Mouse (Mus musculus): Measurements from ENCODE around the gene Copg1. TPM values are rescaled to one million over a fixed set of nuclear protein-coding genes. Genes with fewer than 3 reads are reported as not detected.

Copg1 gene
- polyA plus RNA-seq, 1 experiment, result 21.5 TPM

DNA sequence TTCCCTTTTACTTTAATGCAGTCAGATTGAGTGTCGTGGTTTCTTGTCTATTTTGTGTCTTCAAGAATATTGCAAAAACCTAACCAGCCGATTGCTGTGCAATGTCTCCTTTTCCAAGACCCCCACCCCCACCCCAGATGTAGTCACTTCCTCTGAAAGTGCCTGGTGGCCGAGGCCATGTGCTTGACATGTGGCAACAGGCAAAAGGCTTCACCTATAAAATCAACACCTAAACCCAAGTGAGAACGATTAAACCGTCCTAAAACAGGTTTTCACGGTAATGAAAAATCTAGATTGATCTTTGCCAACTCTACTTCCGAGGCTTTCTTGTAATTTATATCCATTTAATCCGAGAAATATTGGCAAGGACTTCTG, 37.8 kb upstream of the Copg1 start:
- H3K27ac ChIP-seq (ENCODE audit: control insufficient read depth, insufficient read depth, low read depth, low read length), result peak overlapping the region; percentile 100
- H3K36me3 ChIP-seq (ENCODE audit: control insufficient read depth, insufficient read depth, low read length), result no peaks in the 10 kb centered on the region
- H3K4me1 ChIP-seq (ENCODE audit: control insufficient read depth, insufficient read depth, low read length), result peaks cover 6% of the 10 kb centered on the region
- TF ChIP-seq CTCF (IDR thresholded peaks at IDR 0.05; ENCODE audit: control insufficient read depth, insufficient read depth, insufficient replicate concordance, low read depth, low read length), result no peak
- no peak for TF ChIP-seq POLR2A (IDR thresholded peaks at IDR 0.05; ENCODE audit: control insufficient read depth, low read depth, low read length)
- no peaks in the 10 kb centered on the region for H3K27me3 ChIP-seq (ENCODE audit: control insufficient read depth, insufficient read depth, low read length)
- peak overlapping the region; percentile 98 for H3K4me3 ChIP-seq (ENCODE audit: control insufficient read depth, low read depth, low read length)

DNA sequence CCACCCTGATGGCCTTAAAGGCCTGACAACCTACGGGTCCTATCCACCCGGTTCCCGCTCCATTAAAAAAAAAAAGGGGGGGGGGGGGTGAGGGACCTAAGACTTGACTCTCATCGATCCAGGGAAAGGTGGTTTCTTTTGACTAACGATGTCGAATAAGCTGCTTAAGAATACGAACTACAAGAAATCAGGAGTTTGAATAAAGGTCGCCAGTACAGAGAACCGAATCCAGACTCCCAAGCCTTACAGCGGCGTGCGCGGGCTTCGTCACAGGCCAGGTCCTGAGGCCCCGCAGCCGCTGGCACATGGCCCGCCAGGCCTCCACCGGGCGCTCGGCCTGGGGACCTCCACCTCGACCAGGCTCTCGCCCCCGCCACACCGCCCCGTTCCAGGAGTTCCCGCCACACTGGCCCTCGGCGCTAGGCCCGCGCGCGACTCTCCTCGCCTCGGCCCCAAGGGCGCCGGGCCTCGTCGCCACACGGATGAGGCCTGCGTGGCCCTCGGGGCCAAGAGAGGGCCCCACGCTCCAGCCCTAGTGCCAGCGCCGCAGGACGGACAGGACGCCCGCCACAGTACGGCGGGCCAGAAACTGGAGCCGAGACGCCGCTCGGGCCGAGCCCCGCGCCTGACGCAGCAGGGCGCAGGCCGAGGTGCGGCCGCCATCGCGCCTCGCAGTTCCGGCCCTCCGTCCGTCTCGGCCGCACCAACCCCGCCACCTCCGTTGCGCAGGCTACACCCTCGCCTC, 37.3 kb upstream of the Copg1 start:
- no peaks in the 10 kb centered on the region for H3K36me3 ChIP-seq (ENCODE audit: control insufficient read depth, insufficient read depth, low read length)
- TF ChIP-seq POLR2A (IDR thresholded peaks at IDR 0.05; ENCODE audit: control insufficient read depth, low read depth, low read length) (no peak), CTCF (IDR thresholded peaks at IDR 0.05; ENCODE audit: control insufficient read depth, insufficient read depth, insufficient replicate concordance, low read depth, low read length) (no peak)
- peaks cover 6% of the 10 kb centered on the region for H3K4me1 ChIP-seq (ENCODE audit: control insufficient read depth, insufficient read depth, low read length)

DNA sequence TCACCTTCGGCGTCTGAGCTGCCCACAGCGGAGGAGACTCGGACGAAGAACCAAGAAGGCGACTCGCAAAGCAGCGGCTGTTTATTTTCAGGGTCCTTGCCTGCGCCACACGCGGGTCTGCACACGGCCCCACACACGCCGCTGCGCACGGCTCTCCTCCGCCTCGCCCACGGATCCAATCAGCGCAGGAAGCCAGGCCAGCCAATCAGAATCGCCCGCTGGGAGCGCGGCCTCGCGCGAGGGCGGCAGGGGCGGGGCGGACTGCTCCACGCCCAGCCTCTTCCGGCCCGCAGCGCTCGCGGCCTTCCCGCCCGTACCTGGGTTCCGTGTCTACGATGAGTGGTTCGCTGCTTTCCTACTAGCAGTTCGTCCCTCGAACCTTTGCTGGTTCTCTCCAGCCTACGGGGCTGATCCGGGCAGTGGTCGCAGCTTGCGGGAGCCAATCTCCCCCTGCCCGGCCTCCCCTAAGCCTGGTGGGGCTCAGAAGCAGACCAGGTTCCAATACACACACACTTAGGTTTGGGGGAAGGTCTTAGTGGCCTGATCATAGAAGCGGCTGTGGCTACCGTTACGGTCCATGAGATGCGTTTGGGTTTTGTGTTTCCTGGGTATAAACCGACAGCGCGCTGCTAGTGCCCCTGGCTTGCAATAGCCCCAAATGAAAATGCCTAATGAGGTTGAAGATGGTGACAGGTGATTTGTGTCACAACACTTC, 36.6 kb upstream of the Copg1 start, which contains the start of gene Cnbp:
TSS of gene Cnbp (minus strand) at position 207 of the 715 bp plus-strand sequence.
- Histone ChIP-seq H3K27ac (ENCODE audit: control insufficient read depth, insufficient read depth, low read depth, low read length) (peak within 1 kb of the TSS; percentile 100), H3K27me3 (ENCODE audit: control insufficient read depth, insufficient read depth, low read length) (no peaks in the 10 kb centered on the region), H3K4me1 (ENCODE audit: control insufficient read depth, insufficient read depth, low read length) (peaks cover 6% of the 10 kb centered on the region), H3K4me3 (ENCODE audit: control insufficient read depth, low read depth, low read length) (peak within 1 kb of the TSS; percentile 98), H3K36me3 (ENCODE audit: control insufficient read depth, insufficient read depth, low read length) (no peaks in the 10 kb centered on the region)
- no peak for TF ChIP-seq CTCF (IDR thresholded peaks at IDR 0.05; ENCODE audit: control insufficient read depth, insufficient read depth, insufficient replicate concordance, low read depth, low read length)
- TF ChIP-seq POLR2A (IDR thresholded peaks at IDR 0.05; ENCODE audit: control insufficient read depth, low read depth, low read length), result peak; percentile 99

More for the DNA sequence above, 37.3 kb upstream of the Copg1 start:
- Histone ChIP-seq H3K27me3 (ENCODE audit: control insufficient read depth, insufficient read depth, low read length) (no peaks in the 10 kb centered on the region), H3K27ac (ENCODE audit: control insufficient read depth, insufficient read depth, low read depth, low read length) (peak overlapping the region; percentile 100), H3K4me3 (ENCODE audit: control insufficient read depth, low read depth, low read length) (peak overlapping the region; percentile 98)

DNA sequence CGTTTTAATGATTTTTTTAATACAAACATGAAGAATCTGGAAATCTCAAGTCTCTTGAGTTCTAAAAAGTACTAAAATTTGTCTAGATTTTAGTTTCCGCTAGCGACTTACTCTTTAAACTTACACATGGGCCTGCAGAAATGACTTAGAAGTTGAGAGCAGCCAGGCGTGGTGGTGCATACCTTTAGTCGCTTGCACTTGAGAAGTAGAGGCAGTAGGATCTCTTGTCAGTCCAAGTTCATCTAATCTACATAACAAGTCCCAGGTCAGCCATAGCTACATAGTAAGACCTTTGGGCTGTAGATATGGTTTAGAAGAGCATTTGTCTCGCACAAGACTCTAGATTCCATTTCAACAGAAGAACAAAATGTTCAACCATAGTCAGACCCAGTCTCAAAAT, 35.7 kb upstream of the Copg1 start:
- Histone ChIP-seq H3K27ac (ENCODE audit: control insufficient read depth, insufficient read depth, low read depth, low read length) (no peak overlapping the region), H3K4me1 (ENCODE audit: control insufficient read depth, insufficient read depth, low read length) (peaks cover 6% of the 10 kb centered on the region), H3K36me3 (ENCODE audit: control insufficient read depth, insufficient read depth, low read length) (no peaks in the 10 kb centered on the region), H3K27me3 (ENCODE audit: control insufficient read depth, insufficient read depth, low read length) (no peaks in the 10 kb centered on the region), H3K4me3 (ENCODE audit: control insufficient read depth, low read depth, low read length) (no peak overlapping the region; the same call in 1 of the 2 replicates)
- TF ChIP-seq CTCF (IDR thresholded peaks at IDR 0.05; ENCODE audit: control insufficient read depth, insufficient read depth, insufficient replicate concordance, low read depth, low read length) (no peak), POLR2A (IDR thresholded peaks at IDR 0.05; ENCODE audit: control insufficient read depth, low read depth, low read length) (no peak)

DNA sequence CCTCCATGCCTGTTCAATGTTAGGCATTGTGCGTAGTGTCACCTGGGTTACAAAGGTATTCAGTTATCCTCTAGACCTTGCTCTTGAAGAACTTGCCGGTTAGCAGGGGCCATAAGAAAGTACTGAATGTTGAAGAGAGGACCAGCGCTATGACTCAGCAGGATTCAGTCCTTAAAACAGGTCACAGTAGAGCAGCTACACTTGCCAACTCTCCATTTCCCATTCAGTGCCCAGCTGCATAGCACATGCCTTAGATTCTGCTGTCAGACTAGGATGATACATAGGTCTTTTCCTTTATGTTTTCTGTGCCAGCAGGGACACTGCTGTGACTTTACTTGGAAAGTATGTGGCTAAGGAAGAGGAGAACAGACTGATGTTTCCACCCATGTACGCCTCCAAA, 34.2 kb upstream of the Copg1 start:
- Histone ChIP-seq H3K27me3 (ENCODE audit: control insufficient read depth, insufficient read depth, low read length) (no peaks in the 10 kb centered on the region), H3K36me3 (ENCODE audit: control insufficient read depth, insufficient read depth, low read length) (no peaks in the 10 kb centered on the region), H3K27ac (ENCODE audit: control insufficient read depth, insufficient read depth, low read depth, low read length) (no peak overlapping the region), H3K4me3 (ENCODE audit: control insufficient read depth, low read depth, low read length) (no peak overlapping the region), H3K4me1 (ENCODE audit: control insufficient read depth, insufficient read depth, low read length) (peaks cover 6% of the 10 kb centered on the region)
- TF ChIP-seq POLR2A (IDR thresholded peaks at IDR 0.05; ENCODE audit: control insufficient read depth, low read depth, low read length), result no peak
- TF ChIP-seq CTCF (IDR thresholded peaks at IDR 0.05; ENCODE audit: control insufficient read depth, insufficient read depth, insufficient replicate concordance, low read depth, low read length), result no peak

DNA sequence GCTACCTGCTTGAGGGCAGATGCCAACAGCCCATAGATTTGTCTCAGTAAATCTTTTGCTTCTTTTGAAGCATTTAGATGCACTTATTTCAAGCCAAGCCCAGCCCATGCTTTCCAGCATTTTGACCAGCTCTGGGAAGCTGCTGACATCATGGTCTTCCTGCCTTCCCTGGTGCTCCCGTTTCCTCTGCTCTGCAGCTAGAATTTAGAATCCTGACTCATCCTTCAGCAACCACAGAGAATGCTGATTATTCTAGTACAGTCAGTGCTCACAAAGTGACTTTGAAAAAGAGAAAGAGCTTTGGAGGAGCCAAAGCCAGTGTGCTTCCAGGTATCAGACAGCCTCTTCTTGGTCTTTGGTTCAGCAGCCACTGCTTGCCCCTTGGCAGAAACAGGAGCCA, 30.5 kb upstream of the Copg1 start:
- Histone ChIP-seq H3K27ac (ENCODE audit: control insufficient read depth, insufficient read depth, low read depth, low read length) (no peak overlapping the region), H3K4me1 (ENCODE audit: control insufficient read depth, insufficient read depth, low read length) (no peaks in the 10 kb centered on the region), H3K36me3 (ENCODE audit: control insufficient read depth, insufficient read depth, low read length) (no peaks in the 10 kb centered on the region), H3K27me3 (ENCODE audit: control insufficient read depth, insufficient read depth, low read length) (no peaks in the 10 kb centered on the region), H3K4me3 (ENCODE audit: control insufficient read depth, low read depth, low read length) (no peak overlapping the region)
- no peak for TF ChIP-seq POLR2A (IDR thresholded peaks at IDR 0.05; ENCODE audit: control insufficient read depth, low read depth, low read length)

DNA sequence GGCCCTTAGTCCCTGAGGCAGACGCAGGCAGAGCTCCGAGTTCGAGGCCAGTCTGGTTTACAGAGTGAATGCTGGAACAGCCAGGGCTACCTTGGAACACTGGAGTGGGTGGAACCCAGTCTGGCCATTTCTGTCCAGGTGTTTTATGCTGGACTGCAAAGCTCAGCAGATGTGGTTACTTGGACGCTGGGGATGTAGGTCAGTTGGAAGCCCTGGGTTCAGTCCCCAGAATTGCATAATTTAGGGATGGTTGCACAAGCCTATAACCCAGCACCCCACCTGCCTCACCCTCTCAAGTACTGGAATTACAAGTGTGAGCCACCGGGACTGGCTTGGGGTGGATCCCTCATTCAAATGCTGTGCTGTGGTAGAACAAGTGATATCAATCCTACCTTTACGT, 21.4 kb upstream of the Copg1 start:
- H3K27ac ChIP-seq (ENCODE audit: control insufficient read depth, insufficient read depth, low read depth, low read length), result no peak overlapping the region
- no peak overlapping the region for H3K4me3 ChIP-seq (ENCODE audit: control insufficient read depth, low read depth, low read length)
- no peaks in the 10 kb centered on the region for H3K4me1 ChIP-seq (ENCODE audit: control insufficient read depth, insufficient read depth, low read length)
- TF ChIP-seq POLR2A (IDR thresholded peaks at IDR 0.05; ENCODE audit: control insufficient read depth, low read depth, low read length) (no peak), CTCF (IDR thresholded peaks at IDR 0.05; ENCODE audit: control insufficient read depth, insufficient read depth, insufficient replicate concordance, low read depth, low read length) (no peak)
- no peaks in the 10 kb centered on the region for H3K36me3 ChIP-seq (ENCODE audit: control insufficient read depth, insufficient read depth, low read length)
- no peaks in the 10 kb centered on the region for H3K27me3 ChIP-seq (ENCODE audit: control insufficient read depth, insufficient read depth, low read length)

Measured in testis, adult 2 months (tissue).